Mouse (Mus musculus) myocyte (in vitro differentiated cells): ENCODE results near the gene Hmmr. TPM values are rescaled to one million over a fixed set of nuclear protein-coding genes. Genes with fewer than 3 reads are reported as not detected.

ENCODE experiments used
- H3K27me3 ChIP-seq: one replicate; pipeline ENCODE4 v1.6.1; 2011; ENCODE audit not compliant: control insufficient read depth, insufficient read depth, insufficient read length
- H3K36me3 ChIP-seq: one replicate; pipeline ENCODE4 v1.6.1; 2011; ENCODE audit not compliant: control insufficient read depth, insufficient read depth
- H3K4me2 ChIP-seq: one replicate; pipeline ENCODE4 v1.6.1; 2011; ENCODE audit warnings: low read depth, control low read depth
- H3K4me3 ChIP-seq: one replicate; pipeline ENCODE4 v1.5.1; 2011; ENCODE audit warnings: mild to moderate bottlenecking, control low read depth, moderate library complexity
- H3K79me2 ChIP-seq: one replicate; pipeline ENCODE4 v1.6.1; 2011; ENCODE audit not compliant: control insufficient read depth, insufficient read depth
- H3ac ChIP-seq: one replicate; pipeline ENCODE4 v1.6.1; 2011; ENCODE audit not compliant: control insufficient read depth, insufficient read length
- CEBPB ChIP-seq: IDR thresholded peaks from 2 replicates; pipeline ENCODE4 v1.6.1; 2011; ENCODE audit warnings: mild to moderate bottlenecking, moderate library complexity; ENCODE audit not compliant: poor library complexity, insufficient read depth, severe bottlenecking
- E2F4 ChIP-seq: IDR thresholded peaks from one replicate; pipeline ENCODE4 v1.6.1; 2011; ENCODE audit warnings: mild to moderate bottlenecking, control low read depth, moderate library complexity; ENCODE audit not compliant: insufficient read depth
- MAX ChIP-seq: IDR thresholded peaks from one replicate; pipeline ENCODE4 v1.6.1; 2011; ENCODE audit warnings: low read depth, mild to moderate bottlenecking, control low read depth
- MYOD1 ChIP-seq, 3 experiments: IDR thresholded peaks; one replicate each; pipeline ENCODE4 v1.6.1; 2011; ENCODE audit warnings: control low read depth in 2 of 3, low read depth in 2 of 3, mild to moderate bottlenecking in 2 of 3, moderate library complexity in 1 of 3; ENCODE audit not compliant: insufficient read length in 2 of 3, control insufficient read depth in 1 of 3
- MYOG ChIP-seq, 3 experiments: IDR thresholded peaks; one replicate each; pipeline ENCODE4 v1.6.1; 2011; ENCODE audit warnings: control low read depth in 2 of 3, low read depth in 2 of 3, mild to moderate bottlenecking in 2 of 3; ENCODE audit not compliant: insufficient read length in 2 of 3, control insufficient read depth in 1 of 3, insufficient read depth in 1 of 3
- POLR2A ChIP-seq: IDR thresholded peaks from one replicate; pipeline ENCODE4 v1.6.1; 2011; ENCODE audit warnings: low read depth, mild to moderate bottlenecking, control low read depth, moderate library complexity; ENCODE audit not compliant: insufficient read length
- POLR2AphosphoS2 ChIP-seq: IDR thresholded peaks from one replicate; pipeline ENCODE4 v1.6.1; 2011; ENCODE audit warnings: low read depth, control low read depth; ENCODE audit not compliant: insufficient read length
- REST ChIP-seq: IDR thresholded peaks from one replicate; pipeline ENCODE4 v1.6.1; 2011; ENCODE audit warnings: mild to moderate bottlenecking, control low read depth, moderate library complexity; ENCODE audit not compliant: insufficient read depth, insufficient read length
- SRF ChIP-seq: IDR thresholded peaks from one replicate; pipeline ENCODE4 v1.6.1; 2011; ENCODE audit warnings: low read depth; ENCODE audit not compliant: control insufficient read depth, insufficient read length
- TCF12 ChIP-seq: IDR thresholded peaks from one replicate; pipeline ENCODE4 v1.6.1; 2011; ENCODE audit warnings: mild to moderate bottlenecking, control low read depth; ENCODE audit not compliant: poor library complexity, insufficient read depth, severe bottlenecking
- TCF3 ChIP-seq: IDR thresholded peaks from one replicate; pipeline ENCODE4 v1.6.1; 2011; ENCODE audit warnings: low read depth, control low read depth; ENCODE audit not compliant: insufficient read length
- USF1 ChIP-seq: IDR thresholded peaks from one replicate; pipeline ENCODE4 v1.6.1; 2011; ENCODE audit warnings: low read depth, mild to moderate bottlenecking, control low read depth, moderate library complexity
- polyA plus RNA-seq: library from polyadenylated mRNA; unstranded; fragments of >200 nt; fragmentation: generic; extraction: Trizol; gene quantifications from one replicate; pipeline ENCODE4 v1.2.1, GENCODE M21; 2012; ENCODE audit warnings: missing spikeins

Gene Hmmr
- polyA plus RNA-seq, 1 experiment, result 8.4 TPM

- H3K4me3 ChIP-seq, result no peak overlapping the region
- peaks cover 44% of the 10 kb centered on the region for H3K36me3 ChIP-seq
- H3ac ChIP-seq, result no peak overlapping the region
- H3K79me2 ChIP-seq, result no peaks in the 10 kb centered on the region
- H3K4me2 ChIP-seq, result no peak overlapping the region
- TF ChIP-seq MYOD1 (IDR thresholded peaks at IDR 0.05; ENCODE audit: control insufficient read depth in 1 of 3, insufficient read length in 2 of 3, low read depth in 2 of 3) (no peak), POLR2AphosphoS2 (peak; percentile 31)
- H3K27me3 ChIP-seq, result no peaks in the 10 kb centered on the region
Measured at GRCm38 (mm10) chr11:40741605-40742262, 8.5 kb upstream of the Hmmr start.

- Histone ChIP-seq H3K36me3 (peaks cover 43% of the 10 kb centered on the region), H3K79me2 (peaks cover 31% of the 10 kb centered on the region), H3ac (no peak overlapping the region), H3K4me2 (no peak overlapping the region), H3K27me3 (no peaks in the 10 kb centered on the region), H3K4me3 (no peak overlapping the region)
- no peak for TF ChIP-seq MYOG (IDR thresholded peaks at IDR 0.05; ENCODE audit: control insufficient read depth in 1 of 3, insufficient read depth in 1 of 3, insufficient read length in 2 of 3, low read depth in 2 of 3)
- TF ChIP-seq MYOD1 (IDR thresholded peaks at IDR 0.05; ENCODE audit: control insufficient read depth in 1 of 3, insufficient read length in 2 of 3, low read depth in 2 of 3), result no peak
- no peak for TF ChIP-seq TCF12
- no peak for TF ChIP-seq POLR2A
Measured at GRCm38 (mm10) chr11:40737369-40737768, 4.1 kb upstream of the Hmmr start.

GRCm38 (mm10) chr11:40734251-40734752, 1.1 kb upstream of the Hmmr start:
- Histone ChIP-seq H3K4me3 (peak overlapping the region; percentile 96), H3K36me3 (peaks cover 29% of the 10 kb centered on the region), H3K79me2 (peaks cover 54% of the 10 kb centered on the region), H3ac (peak overlapping the region; percentile 43), H3K4me2 (peak overlapping the region; percentile 71), H3K27me3 (no peaks in the 10 kb centered on the region)
- TF ChIP-seq POLR2AphosphoS2 (no peak), USF1 (no peak), MYOD1 (IDR thresholded peaks at IDR 0.05; ENCODE audit: control insufficient read depth in 1 of 3, insufficient read length in 2 of 3, low read depth in 2 of 3) (no peak), MAX (no peak), MYOG (IDR thresholded peaks at IDR 0.05; ENCODE audit: control insufficient read depth in 1 of 3, insufficient read depth in 1 of 3, insufficient read length in 2 of 3, low read depth in 2 of 3) (no peak), TCF3 (no peak), CEBPB (no peak), TCF12 (no peak), E2F4 (no peak), SRF (no peak), REST (no peak)

GRCm38 (mm10) chr11:40732997-40733338, 254 bp downstream of the Hmmr start:
- Histone ChIP-seq H3K4me2 (peak overlapping the region; percentile 66), H3K27me3 (no peaks in the 10 kb centered on the region), H3K36me3 (peaks cover 15% of the 10 kb centered on the region), H3ac (no peak overlapping the region), H3K79me2 (peaks cover 54% of the 10 kb centered on the region), H3K4me3 (peak overlapping the region; percentile 96)
- no peak for TF ChIP-seq SRF
- no peak for TF ChIP-seq USF1
- TF ChIP-seq TCF3, result no peak
- no peak for TF ChIP-seq POLR2A

GRCm38 (mm10) chr11:40718324-40718723, 14.9 kb downstream of the Hmmr start:
- no peak overlapping the region for H3K4me2 ChIP-seq
- peaks cover 60% of the 10 kb centered on the region for H3K36me3 ChIP-seq
- H3ac ChIP-seq, result no peak overlapping the region
- H3K79me2 ChIP-seq, result no peaks in the 10 kb centered on the region
- no peaks in the 10 kb centered on the region for H3K27me3 ChIP-seq
- TF ChIP-seq SRF (no peak), TCF3 (no peak), E2F4 (no peak), USF1 (no peak), POLR2A (no peak), TCF12 (no peak), MAX (no peak), CEBPB (no peak), MYOG (IDR thresholded peaks at IDR 0.05; ENCODE audit: control insufficient read depth in 1 of 3, insufficient read depth in 1 of 3, insufficient read length in 2 of 3, low read depth in 2 of 3) (no peak), POLR2AphosphoS2 (no peak), MYOD1 (IDR thresholded peaks at IDR 0.05; ENCODE audit: control insufficient read depth in 1 of 3, insufficient read length in 2 of 3, low read depth in 2 of 3) (no peak), REST (no peak)
- no peak overlapping the region for H3K4me3 ChIP-seq

DNA sequence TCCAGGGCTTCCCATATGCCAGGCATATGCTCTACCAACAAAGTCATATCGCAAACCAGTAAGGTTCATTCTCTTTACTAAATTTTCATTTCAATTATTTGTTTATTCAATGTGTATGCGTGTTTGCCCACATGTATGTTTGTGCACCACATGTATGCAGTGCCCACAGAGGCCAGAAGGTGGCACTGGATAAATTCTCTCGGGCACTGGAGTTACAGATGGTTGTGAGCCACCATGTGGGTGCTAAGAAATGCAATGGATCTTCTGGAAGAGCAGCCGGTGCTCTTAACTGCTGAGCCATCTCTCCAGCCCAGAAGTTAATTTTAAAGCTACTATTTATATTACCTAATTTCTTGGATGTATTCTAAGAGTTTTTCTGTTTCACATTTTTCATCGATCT, 17.7 kb downstream of the Hmmr start:
- Histone ChIP-seq H3K36me3 (peaks cover 51% of the 10 kb centered on the region), H3K27me3 (no peaks in the 10 kb centered on the region), H3K4me2 (no peak overlapping the region), H3ac (no peak overlapping the region), H3K79me2 (no peaks in the 10 kb centered on the region), H3K4me3 (no peak overlapping the region)
- TF ChIP-seq USF1 (no peak), POLR2A (no peak), SRF (no peak), MYOG (IDR thresholded peaks at IDR 0.05; ENCODE audit: control insufficient read depth in 1 of 3, insufficient read depth in 1 of 3, insufficient read length in 2 of 3, low read depth in 2 of 3) (no peak), POLR2AphosphoS2 (no peak), REST (no peak), MAX (no peak), MYOD1 (IDR thresholded peaks at IDR 0.05; ENCODE audit: control insufficient read depth in 1 of 3, insufficient read length in 2 of 3, low read depth in 2 of 3) (no peak), TCF3 (no peak), E2F4 (no peak), TCF12 (no peak), CEBPB (no peak)
